Mouse (Mus musculus) colon, adult 2 months (tissue): ENCODE results near the gene Lipi. TPM values are rescaled to one million over a fixed set of nuclear protein-coding genes. Genes with fewer than 3 reads are reported as not detected.

Experiments
- polyA plus RNA-seq: library from polyadenylated mRNA; depleted of rRNA; stranded (reverse); fragments of >200 nt; gene quantifications from 2 replicates; pipeline ENCODE4 v1.2.3, GENCODE M21; 2012; rRNA removed

Gene Lipi
- not detected in 2 replicates for polyA plus RNA-seq

GRCm38 (mm10) chr16:75585961-75586360 lies at the start of gene Lipi:
Lipi (minus strand) TSS chr16:75586061.

GRCm38 (mm10) chr16:75592671-75593500 lies 7.0 kb upstream of the Lipi start, which contains the start of gene Rbm11:
Rbm11 (plus strand) TSS chr16:75592844.

Other genes starting within 250 kb of the Lipi start
- gene Rbm11, start 6.8 kb upstream of the Lipi start, polyA plus RNA-seq = 0.08 TPM in 1 of 2 replicates, not detected in the other
- gene Hspa13, start 181.0 kb upstream of the Lipi start, polyA plus RNA-seq = 1.5 and 2.7 TPM in 2 replicates